In the genomic region with DNA sequence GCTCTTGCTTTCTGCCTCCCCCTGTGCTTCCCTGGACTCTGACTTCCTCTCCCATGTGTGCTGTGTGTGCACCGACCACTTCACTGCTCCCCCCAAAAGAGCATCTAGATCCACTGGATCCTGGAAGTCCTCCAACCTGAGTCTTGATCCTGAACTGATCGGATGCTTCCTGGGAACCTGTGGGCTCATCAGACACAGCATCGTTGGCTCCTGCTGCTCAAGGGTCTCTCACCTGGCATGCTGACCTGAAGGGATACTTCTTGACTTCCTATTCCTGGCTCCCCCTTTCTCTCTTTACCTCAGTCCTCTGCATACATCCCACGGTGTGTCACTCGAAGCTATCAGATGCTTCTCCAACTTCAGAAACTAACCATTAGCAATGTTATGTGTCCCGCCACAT, we compare ENCODE assay signal across 24 mouse cellular contexts. TPM values are rescaled to one million over a fixed set of nuclear protein-coding genes. Genes with fewer than 3 reads are reported as not detected.
"Had no signal": no experiment of that assay in that cellular context is flagged by ENCODE, and none has a peak within 500 bp of the region (broad histone marks: within the 10 kb centered on the region; RNA-seq: fewer than 3 reads in every experiment).

No protein-coding gene starts in this region.

- H3K27me3 ChIP-seq: hindbrain, embryonic 12.5 days; kidney, embryonic 15.5 days; limb, embryonic 13.5 days; limb, embryonic 15.5 days had no signal

- H3K9me3 ChIP-seq: heart, embryonic 10.5 days; heart, embryonic 12.5 days; hindbrain, embryonic 12.5 days; kidney, embryonic 15.5 days; limb, embryonic 13.5 days; limb, embryonic 15.5 days; liver, embryonic 12.5 days had no signal

- H3K27ac ChIP-seq: heart, embryonic 10.5 days; hindbrain, embryonic 12.5 days; limb, embryonic 13.5 days; limb, embryonic 15.5 days; liver, embryonic 12.5 days; liver, embryonic 14.5 days had no signal

- DNase-seq: forebrain, postnatal 0 days; gastrocnemius, postnatal 14 days; gastrocnemius, postnatal 36 days; heart, adult 18-20 months; heart, postnatal 10 days; kidney, adult 11 months; kidney, adult 2 months; kidney, adult 9 months; kidney, postnatal 10 days; kidney, postnatal 25 days; layer of hippocampus, adult 9-11 months; layer of hippocampus, postnatal 36 days; left cerebral cortex, postnatal 4 days had no signal

- H3K4me3 ChIP-seq: heart, embryonic 10.5 days; heart, embryonic 12.5 days; hindbrain, embryonic 12.5 days; kidney, embryonic 15.5 days; limb, embryonic 13.5 days; limb, embryonic 15.5 days; liver, embryonic 12.5 days had no signal

- H3K4me2 ChIP-seq: heart, embryonic 12.5 days; hindbrain, embryonic 12.5 days; kidney, embryonic 15.5 days; limb, embryonic 13.5 days; limb, embryonic 15.5 days; liver, embryonic 12.5 days had no signal

- ATAC-seq: intestine, embryonic 16.5 days; liver, embryonic 12.5 days had no signal

- H3K36me3 ChIP-seq: heart, embryonic 10.5 days; heart, embryonic 12.5 days; hindbrain, embryonic 12.5 days; kidney, embryonic 15.5 days; limb, embryonic 13.5 days; limb, embryonic 15.5 days; liver, embryonic 12.5 days had no signal

- H3K9ac ChIP-seq: forebrain, postnatal 0 days; heart, embryonic 12.5 days; hindbrain, embryonic 12.5 days; kidney, embryonic 15.5 days; limb, embryonic 13.5 days; limb, embryonic 15.5 days; liver, embryonic 12.5 days; liver, embryonic 14.5 days had no signal

- H3K4me1 ChIP-seq: liver, embryonic 12.5 days had no signal

RNA-seq across cellular contexts. Expression of gene Myo3b, which starts 26.2 kb away (rescaled TPM):
- polyA plus RNA-seq: limb, embryonic 11.5 days; limb, embryonic 13.5 days; limb, embryonic 15.5 days; liver, adult 2 months; liver, embryonic 12.5 days; liver, embryonic 14.5 days had no signal
